In genomic region chr19:29182166-29182565, GRCm38 (mm10) we compare ENCODE assay signal across 27 mouse cellular contexts.
"Had no signal": no experiment of that assay in that cellular context is flagged by ENCODE, and none has a peak within 500 bp of the region (broad histone marks: within the 10 kb centered on the region; RNA-seq: fewer than 3 reads in every experiment).

No protein-coding gene starts in this region.

- H3K27ac ChIP-seq: gastrocnemius, adult 2 months; heart, embryonic 10.5 days; hindbrain, embryonic 10.5 days; hindbrain, embryonic 13.5 days; hindbrain, embryonic 15.5 days; hindbrain, postnatal 0 days; kidney, embryonic 15.5 days; kidney, postnatal 0 days; limb, embryonic 12.5 days; limb, embryonic 15.5 days; liver, embryonic 12.5 days; liver, embryonic 14.5 days had no signal

- H3K36me3 ChIP-seq: heart, embryonic 10.5 days; heart, embryonic 12.5 days; hindbrain, embryonic 10.5 days; hindbrain, embryonic 13.5 days; hindbrain, embryonic 15.5 days; kidney, embryonic 15.5 days; limb, embryonic 12.5 days; limb, embryonic 15.5 days; liver, embryonic 12.5 days had no signal

- H3K27me3 ChIP-seq: heart, embryonic 12.5 days; hindbrain, embryonic 13.5 days; hindbrain, embryonic 15.5 days; kidney, embryonic 15.5 days; limb, embryonic 12.5 days; limb, embryonic 15.5 days; liver, embryonic 12.5 days had no signal

- DNase-seq: gastrocnemius, adult 2 months; gastrocnemius, postnatal 10 days; gastrocnemius, postnatal 25 days; heart, adult 18-20 months; heart, postnatal 10 days; heart, postnatal 4 days; kidney, adult 11 months; kidney, adult 2 months; kidney, adult 9 months; kidney, postnatal 14 days; kidney, postnatal 36 days; layer of hippocampus, adult 9-11 months; layer of hippocampus, postnatal 36 days; left cerebral cortex, postnatal 4 days had no signal

- H3K4me3 ChIP-seq: gastrocnemius, adult 2 months; heart, embryonic 10.5 days; heart, embryonic 12.5 days; hindbrain, embryonic 10.5 days; hindbrain, embryonic 13.5 days; hindbrain, embryonic 15.5 days; kidney, embryonic 15.5 days; limb, embryonic 12.5 days; limb, embryonic 15.5 days; liver, embryonic 12.5 days had no signal

- H3K9me3 ChIP-seq: heart, embryonic 10.5 days; hindbrain, embryonic 15.5 days; kidney, embryonic 15.5 days; limb, embryonic 15.5 days; liver, embryonic 12.5 days had no signal

- H3K4me1 ChIP-seq: hindbrain, embryonic 13.5 days; hindbrain, embryonic 15.5 days; limb, embryonic 15.5 days had no signal

- H3K9ac ChIP-seq: heart, embryonic 12.5 days; hindbrain, embryonic 13.5 days; hindbrain, embryonic 15.5 days; kidney, embryonic 15.5 days; limb, embryonic 12.5 days; limb, embryonic 15.5 days; liver, embryonic 12.5 days; liver, embryonic 14.5 days had no signal

- ATAC-seq: hindbrain, postnatal 0 days; intestine, embryonic 16.5 days; liver, embryonic 12.5 days had no signal

- H3K4me2 ChIP-seq: heart, embryonic 12.5 days; hindbrain, embryonic 13.5 days; hindbrain, embryonic 15.5 days; kidney, embryonic 15.5 days; limb, embryonic 12.5 days; limb, embryonic 15.5 days; liver, embryonic 12.5 days had no signal
